Mouse (Mus musculus) hindbrain, embryonic 15.5 days (tissue): ENCODE results near the gene Hoxa13. TPM values are rescaled to one million over a fixed set of nuclear protein-coding genes. Genes with fewer than 3 reads are reported as not detected.

Source experiments
- ATAC-seq: fragments of 200-750 bp; cut with Nextera tagmentation; 2 replicates; pipeline ENCODE4 v1.8.0; 2017; ENCODE audit warnings: low read depth, moderate number of reproducible peaks, moderate TSS enrichment; ENCODE audit not compliant: low FRiP score
- H3K27ac ChIP-seq: fragments of 300-500 bp; sonication (generic); replicated peaks from 2 replicates; pipeline ENCODE4 v1.5.1; 2015; ENCODE audit warnings: mild to moderate bottlenecking, inconsistent platforms
- H3K27me3 ChIP-seq: fragments of 300-500 bp; sonication (generic); 2 replicates; pipeline ENCODE4 v1.6.1; 2015; ENCODE audit warnings: control low read depth, inconsistent platforms
- H3K36me3 ChIP-seq: fragments of 300-500 bp; sonication (generic); 2 replicates; pipeline ENCODE4 v1.6.1; 2015; ENCODE audit warnings: control low read depth, inconsistent platforms
- H3K4me1 ChIP-seq: fragments of 300-500 bp; sonication (generic); replicated peaks from 2 replicates; pipeline ENCODE4 v1.6.1; 2015; ENCODE audit warnings: control low read depth, inconsistent platforms
- H3K4me2 ChIP-seq: fragments of 300-500 bp; sonication (generic); 2 replicates; pipeline ENCODE4 v1.6.1; 2015; ENCODE audit warnings: moderate library complexity, mild to moderate bottlenecking, inconsistent platforms
- H3K4me3 ChIP-seq: fragments of 300-500 bp; sonication (generic); 2 replicates; pipeline ENCODE4 v1.5.1; 2015; ENCODE audit warnings: mild to moderate bottlenecking, inconsistent platforms
- H3K9ac ChIP-seq: fragments of 300-500 bp; sonication (generic); 2 replicates; pipeline ENCODE4 v1.6.1; 2015; ENCODE audit warnings: inconsistent platforms
- H3K9me3 ChIP-seq: fragments of 300-500 bp; sonication (generic); 2 replicates; pipeline ENCODE4 v1.6.1; 2016; ENCODE audit warnings: control low read depth, inconsistent platforms
- WGBS: fragments of 180-500 bp; shearing (Covaris S2); methylation state at CpG from one replicate; pipeline ENCODE4 v1.1.7; 2015; 5-methylcytosine and 5-hydroxymethylcytosine counted together
- polyA plus RNA-seq: library from polyadenylated mRNA; unstranded; fragments of >200 nt; fragmentation: Nextera tagmentation; extraction: Ambion mirVana; gene quantifications from 2 replicates; pipeline ENCODE4 v1.2.1, GENCODE M21; 2015

Gene Hoxa13
- polyA plus RNA-seq, 1 experiment from 2014 or later: not detected

DNA sequence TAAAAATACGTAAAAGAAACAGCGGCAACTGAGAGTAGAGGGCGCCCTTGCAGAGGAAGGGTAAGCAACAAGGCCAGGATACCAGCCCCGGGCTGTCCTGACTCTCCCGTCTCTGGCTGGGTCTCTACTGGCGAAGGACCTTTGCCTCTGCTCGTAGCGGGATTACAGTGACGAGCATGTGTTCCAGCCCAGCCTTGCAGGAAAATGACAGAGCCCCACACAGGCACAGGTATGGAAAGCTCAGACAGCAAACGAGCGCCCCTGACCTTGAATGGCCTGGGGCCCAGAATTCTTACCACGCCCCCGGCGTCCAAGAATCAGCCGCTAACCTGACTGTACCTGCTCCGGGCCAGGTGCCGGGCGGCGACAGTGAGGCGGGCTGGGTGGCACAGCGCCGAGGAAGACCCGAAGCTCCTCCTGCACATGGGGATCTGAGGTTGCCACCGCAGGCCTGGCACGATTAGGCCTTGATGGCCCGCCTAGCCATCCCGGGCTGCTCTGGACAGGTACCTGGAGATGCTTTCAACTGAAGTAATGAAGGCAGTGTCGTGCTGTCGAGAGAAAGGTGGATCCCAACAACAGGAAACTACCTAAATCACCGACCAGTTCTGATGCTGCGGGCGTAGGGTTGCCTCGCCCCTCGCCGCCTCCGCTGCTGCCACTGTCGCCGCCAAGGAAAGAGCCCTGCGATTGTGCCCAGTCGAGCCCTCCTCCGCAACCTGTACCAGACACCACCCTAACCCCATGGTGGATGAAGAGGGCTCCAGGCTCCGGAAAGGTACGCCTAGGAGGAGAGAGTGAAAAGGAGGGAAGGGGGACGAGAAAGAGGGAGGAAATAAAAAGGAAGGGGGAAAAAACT lies 30.9 kb downstream of the Hoxa13 start:
- H3K9ac ChIP-seq: no peak overlapping the region
- peaks cover 91% of the 10 kb centered on the region for H3K27me3 ChIP-seq
- ATAC-seq: no peak
- 2% methylated on average over 44 of the region's 44 CpGs for WGBS
- no peak overlapping the region for H3K4me3 ChIP-seq
- no peaks in the 10 kb centered on the region for H3K4me1 ChIP-seq
- H3K4me2 ChIP-seq: no peak overlapping the region
- H3K9me3 ChIP-seq: no peaks in the 10 kb centered on the region
- no peaks in the 10 kb centered on the region for H3K36me3 ChIP-seq
- no peak overlapping the region for H3K27ac ChIP-seq

DNA sequence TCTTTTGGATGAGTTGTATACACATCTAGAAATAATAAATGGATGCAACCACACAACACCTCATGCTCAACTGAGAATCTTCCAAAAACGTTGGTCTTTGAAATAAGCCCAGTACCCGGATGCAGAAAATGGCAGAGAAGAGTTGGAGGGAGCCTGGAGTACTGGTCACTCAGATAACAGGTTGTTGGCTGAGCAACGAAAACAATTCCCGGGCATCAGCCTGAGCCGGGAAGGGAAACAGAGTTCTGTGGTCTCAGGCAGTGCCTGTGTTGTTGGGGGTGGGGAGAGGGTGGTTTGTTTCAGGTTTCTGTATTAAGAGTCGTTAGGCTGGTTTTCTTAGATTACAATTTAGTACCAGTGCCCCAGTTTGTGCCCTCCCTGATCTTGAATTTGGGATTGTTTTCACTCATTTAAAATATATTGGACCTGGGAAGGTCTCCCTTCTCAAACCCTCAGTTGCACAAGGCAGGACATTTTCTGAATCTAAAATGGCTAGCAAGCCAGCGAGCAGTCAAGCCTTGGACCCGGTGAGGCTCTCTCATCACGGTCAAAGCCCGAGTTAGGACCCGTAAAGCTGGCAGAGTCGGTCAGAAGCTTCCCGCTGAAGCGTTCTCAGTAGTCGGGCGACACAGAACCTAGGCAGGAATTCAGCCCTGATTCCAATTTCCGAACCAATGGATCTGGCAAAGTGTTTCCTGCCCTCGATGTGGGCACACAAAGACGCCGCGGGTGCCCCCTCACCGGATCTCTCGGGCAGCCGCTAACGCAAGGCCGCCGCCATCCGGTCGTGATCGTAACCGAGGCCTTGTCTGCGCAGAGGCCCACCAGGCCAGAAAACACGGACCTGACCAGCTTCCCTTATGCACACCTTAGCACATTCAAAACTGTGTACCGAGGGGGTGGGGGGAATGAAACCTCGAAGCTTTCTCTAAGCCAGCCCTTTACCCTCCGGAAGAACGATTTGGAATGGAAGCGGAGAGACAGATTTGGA lies 31.9 kb downstream of the Hoxa13 start:
- H3K27ac ChIP-seq: no peak overlapping the region

DNA sequence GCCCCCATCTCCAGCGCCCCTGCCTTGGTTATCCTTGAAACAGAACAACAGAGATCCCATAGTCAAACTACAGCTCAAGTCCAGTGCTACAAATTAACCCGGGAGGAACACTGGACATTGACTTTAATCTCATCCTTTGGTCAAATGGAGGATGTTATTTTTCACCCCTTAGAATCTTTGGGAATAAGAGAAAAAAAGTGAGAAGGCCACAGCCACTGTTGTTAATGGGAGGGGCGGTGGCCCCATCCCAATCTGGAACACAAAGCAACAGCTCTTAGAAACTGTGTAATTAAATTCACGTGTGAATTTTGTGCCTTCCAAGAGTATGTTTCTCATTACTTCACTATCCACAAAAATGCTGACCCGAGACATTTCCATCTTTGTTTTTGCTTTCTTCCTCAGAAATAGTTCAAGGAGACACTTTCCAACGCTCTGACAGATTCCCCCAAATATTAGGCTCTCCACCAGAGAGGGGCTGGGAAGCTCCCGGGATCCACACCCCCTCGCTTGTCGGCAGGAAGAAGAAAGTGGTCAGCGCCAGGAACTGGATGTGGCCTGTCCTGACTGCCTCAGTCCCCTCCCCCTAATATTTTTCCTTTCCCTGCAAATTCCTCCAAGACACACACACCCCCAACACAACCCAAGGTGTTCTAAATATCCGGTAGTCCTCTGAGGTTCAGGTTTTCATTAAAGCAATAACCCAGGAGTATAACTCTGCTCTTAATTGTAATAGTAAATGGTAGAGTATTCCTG lies 33.0 kb downstream of the Hoxa13 start:
- no peak overlapping the region for H3K27ac ChIP-seq
- ATAC-seq: no peak
- no peaks in the 10 kb centered on the region for H3K9me3 ChIP-seq
- no peak overlapping the region for H3K9ac ChIP-seq
- H3K27me3 ChIP-seq: peaks cover 91% of the 10 kb centered on the region
- H3K4me3 ChIP-seq: no peak overlapping the region
- H3K36me3 ChIP-seq: no peaks in the 10 kb centered on the region
- 3% methylated on average over 11 of the region's 11 CpGs for WGBS
- H3K4me2 ChIP-seq: no peak overlapping the region
- no peaks in the 10 kb centered on the region for H3K4me1 ChIP-seq

More for the DNA sequence above, 31.9 kb downstream of the Hoxa13 start:
- Histone ChIP-seq H3K9ac (no peak overlapping the region), H3K4me1 (no peaks in the 10 kb centered on the region), H3K27me3 (peaks cover 91% of the 10 kb centered on the region), H3K4me3 (no peak overlapping the region), H3K36me3 (no peaks in the 10 kb centered on the region), H3K4me2 (no peak overlapping the region), H3K9me3 (no peaks in the 10 kb centered on the region)
- WGBS: under 1% methylated on average over 38 of the region's 38 CpGs
- ATAC-seq: no peak

DNA sequence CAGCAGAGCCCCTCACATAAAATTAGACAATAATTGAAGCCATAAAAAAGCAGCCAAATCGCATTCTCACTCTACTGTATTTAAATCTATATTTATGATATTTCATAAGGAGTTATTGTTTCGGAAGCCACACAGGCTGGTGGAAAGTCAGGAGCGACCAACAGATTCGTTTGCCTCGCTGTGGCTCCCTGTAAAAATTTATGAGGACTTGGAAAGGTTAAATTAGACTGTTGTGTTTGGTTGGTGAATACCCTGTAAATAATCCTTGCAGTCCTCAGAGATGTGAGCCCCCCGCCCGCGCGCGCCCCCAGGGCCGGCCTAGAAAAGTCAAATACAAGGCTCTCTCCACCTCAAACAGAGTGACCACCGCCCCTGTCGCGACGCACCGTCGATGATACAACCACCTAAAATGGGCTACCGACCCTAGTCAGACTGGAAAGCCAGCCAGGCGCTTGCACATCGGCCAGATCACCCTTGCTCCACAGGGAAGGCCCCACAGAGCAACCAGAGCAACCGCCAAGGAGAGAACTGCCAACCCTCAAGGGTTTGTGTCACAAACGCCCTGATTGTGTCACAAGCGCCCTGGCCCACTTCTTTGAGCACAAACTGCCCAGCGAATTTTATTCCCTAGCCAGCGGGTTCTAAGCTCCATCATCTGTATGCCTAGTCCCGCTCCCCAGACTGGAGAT lies 34.0 kb downstream of the Hoxa13 start:
- Histone ChIP-seq H3K4me3 (no peak overlapping the region), H3K9me3 (no peaks in the 10 kb centered on the region), H3K4me2 (no peak overlapping the region), H3K27me3 (peaks cover 91% of the 10 kb centered on the region), H3K9ac (no peak overlapping the region), H3K27ac (no peak overlapping the region), H3K36me3 (no peaks in the 10 kb centered on the region), H3K4me1 (peaks cover 3% of the 10 kb centered on the region)
- no peak for ATAC-seq
- WGBS: 4% methylated on average over 26 of the region's 26 CpGs

- WGBS: 2% methylated on average over 69 of the region's 69 CpGs
- peaks cover 8% of the 10 kb centered on the region for H3K4me1 ChIP-seq
- ATAC-seq: no peak
- no peak overlapping the region for H3K27ac ChIP-seq
- H3K9me3 ChIP-seq: no peaks in the 10 kb centered on the region
- H3K4me2 ChIP-seq: no peak overlapping the region
- no peak overlapping the region for H3K4me3 ChIP-seq
- H3K27me3 ChIP-seq: peaks cover 95% of the 10 kb centered on the region
- no peaks in the 10 kb centered on the region for H3K36me3 ChIP-seq
- H3K9ac ChIP-seq: no peak overlapping the region
Observed at GRCm38 (mm10) chr6:52225612-52226568, 34.8 kb downstream of the Hoxa13 start.

- no peak overlapping the region for H3K4me2 ChIP-seq
- no peak overlapping the region for H3K9ac ChIP-seq
- no peaks in the 10 kb centered on the region for H3K36me3 ChIP-seq
- H3K27me3 ChIP-seq: peaks cover 98% of the 10 kb centered on the region
- peaks cover 8% of the 10 kb centered on the region for H3K4me1 ChIP-seq
- no peaks in the 10 kb centered on the region for H3K9me3 ChIP-seq
- no peak overlapping the region for H3K27ac ChIP-seq
- no peak for ATAC-seq
- no peak overlapping the region for H3K4me3 ChIP-seq
- WGBS: under 1% methylated on average over 33 of the region's 36 CpGs
Observed at GRCm38 (mm10) chr6:52224895-52225611, 35.6 kb downstream of the Hoxa13 start.

GRCm38 (mm10) chr6:52223939-52224760 lies 36.5 kb downstream of the Hoxa13 start:
- H3K9me3 ChIP-seq: no peaks in the 10 kb centered on the region
- H3K4me3 ChIP-seq: no peak overlapping the region
- no peak for ATAC-seq
- H3K9ac ChIP-seq: no peak overlapping the region
- no peak overlapping the region for H3K4me2 ChIP-seq
- no peaks in the 10 kb centered on the region for H3K36me3 ChIP-seq
- 2% methylated on average over 24 of the region's 24 CpGs for WGBS
- H3K27me3 ChIP-seq: peaks cover 97% of the 10 kb centered on the region
- H3K27ac ChIP-seq: no peak overlapping the region
- peaks cover 8% of the 10 kb centered on the region for H3K4me1 ChIP-seq

DNA sequence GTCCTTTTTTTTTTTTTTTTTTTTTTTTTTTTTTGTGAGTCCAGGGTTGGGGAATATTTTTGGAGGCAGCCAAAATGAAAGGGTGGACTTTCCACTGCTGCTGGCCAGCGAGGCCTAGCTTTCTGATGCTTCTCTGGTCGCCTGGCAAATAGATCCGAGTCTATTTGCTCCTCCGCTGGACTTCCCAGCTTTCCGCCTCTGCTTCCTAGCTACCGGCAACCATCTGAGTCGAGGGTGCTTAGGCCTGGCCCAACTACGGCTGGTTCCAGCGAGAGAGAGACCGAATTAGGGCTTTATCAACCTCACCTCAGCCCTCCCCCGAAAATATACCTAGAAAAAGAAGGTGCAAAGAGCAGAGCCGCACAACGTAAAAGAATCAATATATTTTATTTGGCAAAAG lies 38.0 kb downstream of the Hoxa13 start:
- Histone ChIP-seq H3K9ac (no peak overlapping the region), H3K4me2 (no peak overlapping the region), H3K27ac (no peak overlapping the region), H3K9me3 (no peaks in the 10 kb centered on the region), H3K4me3 (no peak overlapping the region), H3K4me1 (peaks cover 8% of the 10 kb centered on the region), H3K36me3 (no peaks in the 10 kb centered on the region), H3K27me3 (peaks cover 98% of the 10 kb centered on the region)
- no peak for ATAC-seq
- 15% methylated on average over 13 of the region's 13 CpGs for WGBS

DNA sequence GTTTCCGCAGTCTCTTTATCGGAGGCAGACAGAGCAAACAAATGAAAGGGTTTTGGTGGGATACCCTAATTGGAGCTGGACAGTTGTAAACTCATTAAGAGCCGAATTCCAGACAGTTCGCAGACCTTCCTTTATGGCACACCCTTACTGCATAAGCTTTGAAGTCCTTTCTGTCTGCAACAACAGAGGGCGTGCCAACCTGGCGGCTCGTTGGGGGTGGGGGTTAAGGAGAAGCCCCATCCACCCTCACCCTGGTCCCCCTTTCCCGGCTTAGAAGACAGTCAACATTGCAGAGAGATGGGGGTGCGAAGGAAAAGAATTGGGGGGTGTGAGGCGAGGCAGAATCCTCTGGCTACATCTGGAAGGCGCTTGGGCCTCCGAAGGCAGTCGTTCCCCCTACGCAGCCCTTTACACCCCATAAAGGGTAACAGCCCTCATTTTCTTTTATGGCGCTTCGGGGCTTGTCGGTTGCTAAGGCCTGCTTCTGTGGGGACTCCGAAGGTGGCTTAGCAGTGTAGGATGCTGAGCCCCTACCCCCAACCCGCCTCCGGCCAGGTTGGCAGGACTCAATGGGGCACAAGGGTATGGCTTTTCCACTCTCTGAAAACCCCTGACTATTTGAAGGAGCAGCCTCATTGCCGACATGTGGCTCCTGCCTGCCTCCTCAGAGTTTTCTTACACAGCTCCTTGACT lies 38.5 kb downstream of the Hoxa13 start:
- H3K4me1 ChIP-seq: peaks cover 12% of the 10 kb centered on the region
- no peaks in the 10 kb centered on the region for H3K36me3 ChIP-seq
- ATAC-seq: peak; percentile 32; the same call in 1 of the 2 replicates
- H3K27me3 ChIP-seq: peaks cover 96% of the 10 kb centered on the region
- WGBS: 7% methylated on average over 21 of the region's 21 CpGs
- H3K27ac ChIP-seq: no peak overlapping the region
- peak overlapping the region; percentile 87 for H3K4me2 ChIP-seq
- no peaks in the 10 kb centered on the region for H3K9me3 ChIP-seq
- H3K9ac ChIP-seq: no peak overlapping the region
- H3K4me3 ChIP-seq: peak overlapping the region; percentile 47
